ENCODE assay signal across 8 mouse cellular contexts in genomic region chr12:69908511-69908900, GRCm38 (mm10). TPM values are rescaled to one million over a fixed set of nuclear protein-coding genes. Genes with fewer than 3 reads are reported as not detected.
DNase-seq lines count a peak whose midpoint lies in the region; ATAC-seq and TF ChIP-seq lines count a peak whose summit lies in the region.

No protein-coding gene starts in this region.

- WGBS in hindbrain, embryonic 10.5 days: 24% methylated on average over 19 of the region's 19 CpGs
- 13% methylated on average over 19 of the region's 19 CpGs for WGBS in olfactory bulb, adult 2 months

- H3K4me1 ChIP-seq in hindbrain, embryonic 10.5 days (replicated peaks): peaks cover 19% of the 10 kb centered on the region
- 0 out of 2 replicates have a peak, but pooled peaks cover 3% of the 10 kb centered on the region for H3K4me1 ChIP-seq in olfactory bulb, adult 2 months (ENCODE audit: control insufficient read depth, insufficient read depth, low read length)

- peak; percentile 16; the same call in 1 of the 2 replicates for TF ChIP-seq POLR2A in olfactory bulb, adult 2 months (IDR thresholded peaks at IDR 0.05; ENCODE audit: insufficient read depth, low read depth, low read length)

- H3K27me3 ChIP-seq in hindbrain, embryonic 10.5 days (ENCODE audit: insufficient read depth, poor library complexity, severe bottlenecking): no peaks in the 10 kb centered on the region

- no peak for TF ChIP-seq CTCF in olfactory bulb, adult 2 months (IDR thresholded peaks at IDR 0.05; ENCODE audit: insufficient read depth, low read depth, low read length)

- no peaks in the 10 kb centered on the region for H3K36me3 ChIP-seq in hindbrain, embryonic 10.5 days

- ATAC-seq in granulocyte monocyte progenitor cell, adult 5-6 weeks (replicated peaks; ENCODE audit: poor library complexity, severe bottlenecking): no peak

- peak overlapping the region; percentile 95 for H3K27ac ChIP-seq in hindbrain, embryonic 10.5 days
- H3K27ac ChIP-seq in olfactory bulb, adult 2 months (ENCODE audit: insufficient read depth, low read depth, low read length): peak overlapping the region; percentile 60

- H3K4me3 ChIP-seq in hindbrain, embryonic 10.5 days: peak overlapping the region; percentile 68
- peak overlapping the region; percentile 57 for H3K4me3 ChIP-seq in olfactory bulb, adult 2 months (ENCODE audit: insufficient read depth, low read depth, low read length)

- H3K9me3 ChIP-seq in hindbrain, embryonic 10.5 days: no peaks in the 10 kb centered on the region

- intact Hi-C loops in heart, postnatal 14 days (cut with DNase I): no loop called here
- intact Hi-C loops in left cerebral cortex, postnatal 36 days (cut with DNase I): no loop called here

- peak; percentile 88 for DNase-seq in heart, adult 11 months
- no peak for DNase-seq in heart, postnatal 14 days
- peak; percentile 83 to 90 for DNase-seq in cerebellum, postnatal 25 days
- DNase-seq in hindbrain, embryonic 10.5 days (ENCODE audit: low spot score): peak; percentile 36
- peak; percentile 85 to 90 for DNase-seq in left cerebral cortex, postnatal 36 days (ENCODE audit: low spot score in 2 of 2)
- no peak for DNase-seq in adipocyte (ENCODE audit: low spot score)

RNA-seq across cellular contexts. Expression of gene Map4k5, which starts 15.5 kb away (rescaled TPM):
- 10 to 100 TPM; 28.7 to 30.1 TPM for total RNA-seq in heart, postnatal 14 days (2021)
- polyA plus RNA-seq in hindbrain, embryonic 10.5 days (2016; fragmentation: Nextera tagmentation; extraction: Ambion mirVana): 23.2 and 25.2 TPM in 2 replicates
- total RNA-seq in left cerebral cortex, postnatal 36 days (2021): 10 to 100 TPM; 32.5 to 47.1 TPM
- not detected in 2 replicates for polyA plus RNA-seq in olfactory bulb, adult 2 months (2012; ENCODE audit: insufficient read depth, insufficient read length, low replicate concordance, missing spikeins)
- 14.8 and 18.8 TPM in 2 replicates for total RNA-seq in granulocyte monocyte progenitor cell, adult 5-6 weeks (2014; fragmentation: Nextera tagmentation)
- total RNA-seq in granulocyte monocyte progenitor cell, adult 5-6 weeks (2017): 16.4 and 24.1 TPM in 2 replicates

RNA-seq across cellular contexts. Expression of gene Atl1, which starts 16.1 kb away (rescaled TPM):
- 1 to 10 TPM; 4.0 to 6.1 TPM for total RNA-seq in heart, postnatal 14 days (2021)
- polyA plus RNA-seq in hindbrain, embryonic 10.5 days (2016; fragmentation: Nextera tagmentation; extraction: Ambion mirVana): 22.5 and 45.8 TPM in 2 replicates
- total RNA-seq in left cerebral cortex, postnatal 36 days (2021): 100 to 1,000 TPM; 223 to 259 TPM
- not detected in 2 replicates for polyA plus RNA-seq in olfactory bulb, adult 2 months (2012; ENCODE audit: insufficient read depth, insufficient read length, low replicate concordance, missing spikeins)
- total RNA-seq in granulocyte monocyte progenitor cell, adult 5-6 weeks (2014; fragmentation: Nextera tagmentation): 0.11 TPM in 1 of 2 replicates, not detected in the other
- total RNA-seq in granulocyte monocyte progenitor cell, adult 5-6 weeks (2017): 1.4 and 4.5 TPM in 2 replicates

Comparison
In these comparisons a context has a peak if more than half of its experiments do, and no peak if none do; other contexts are left out.
1. DNase-seq: peak in heart, adult 11 months (single experiment), cerebellum, postnatal 25 days (2 of 2), hindbrain, embryonic 10.5 days (single experiment) and left cerebral cortex, postnatal 36 days (2 of 2); none in heart, postnatal 14 days (0 of 2) and adipocyte (single experiment).
2. RNA of gene Atl1, which starts 16.1 kb away (total RNA-seq): 223 to 259 TPM in left cerebral cortex, postnatal 36 days; 4.0 to 6.1 TPM in heart, postnatal 14 days and 0.11 to 4.5 TPM in granulocyte monocyte progenitor cell, adult 5-6 weeks; every median in the first group is over 10 times any median in the second.